Mouse (Mus musculus): ENCODE measurements around the gene Tm2d1. TPM values are rescaled to one million over a fixed set of nuclear protein-coding genes. Genes with fewer than 3 reads are reported as not detected.

Tm2d1 gene
- polyA plus RNA-seq, 1 experiment from 2014 or later: 73.8 TPM

Other genes with a start within 250 kb of the Tm2d1 start
- 10.9 and 20.0 TPM in 2 replicates for gene Patj, start 12.5 kb upstream of the Tm2d1 start, polyA plus RNA-seq (2016; fragmentation: Nextera tagmentation; extraction: Ambion mirVana)